Comparison of ENCODE assay signal across 8 mouse cellular contexts in genomic region chr4:119959293-119959692, GRCm38 (mm10).
DNase-seq lines count a peak whose midpoint lies in the region; ATAC-seq and TF ChIP-seq lines count a peak whose summit lies in the region.

No protein-coding gene starts in this region.

- 6% methylated on average over 7 of the region's 7 CpGs for WGBS in heart, postnatal 0 days
- WGBS in spleen, adult 2 months, result 9% methylated on average over 7 of the region's 7 CpGs
- 82% methylated on average over 7 of the region's 7 CpGs for WGBS in hindbrain, embryonic 11.5 days
- WGBS in cerebellum, adult 2 months, result 58% methylated on average over 7 of the region's 7 CpGs

- peak; percentile 90 for ATAC-seq in heart, postnatal 0 days (ENCODE audit: insufficient read depth, low read depth)
- no peak for ATAC-seq in hindbrain, embryonic 11.5 days (ENCODE audit: low FRiP score)

- H3K27ac ChIP-seq in gastrocnemius, adult 2 months, result no peak overlapping the region
- peak overlapping the region; percentile 76 for H3K27ac ChIP-seq in heart, postnatal 0 days (ENCODE audit: low read depth)
- no peak overlapping the region for H3K27ac ChIP-seq in spleen, adult 2 months (ENCODE audit: insufficient read depth, low read length)
- no peak overlapping the region for H3K27ac ChIP-seq in hindbrain, embryonic 11.5 days (ENCODE audit: low read depth, low read length)
- H3K27ac ChIP-seq in cerebellum, adult 2 months (ENCODE audit: insufficient read depth, low read length), result no peak overlapping the region

- intact Hi-C loops in gastrocnemius, adult 2 months (cut with DNase I), result no loop called here

- TF ChIP-seq CTCF in gastrocnemius, adult 2 months (IDR thresholded peaks at IDR 0.05), result no peak
- no peak for TF ChIP-seq CTCF in heart, postnatal 0 days (IDR thresholded peaks at IDR 0.05; ENCODE audit: low read depth)
- no peak for TF ChIP-seq CTCF in spleen, adult 2 months (IDR thresholded peaks at IDR 0.05; ENCODE audit: extremely low read depth, insufficient read depth, insufficient read length, insufficient replicate concordance)
- no peak for TF ChIP-seq CTCF in cerebellum, adult 2 months (IDR thresholded peaks at IDR 0.05; ENCODE audit: borderline replicate concordance, insufficient read depth, low read depth, low read length)

- peaks cover 21% of the 10 kb centered on the region for H3K4me1 ChIP-seq in heart, postnatal 0 days (ENCODE audit: control insufficient read depth, insufficient read depth)
- H3K4me1 ChIP-seq in spleen, adult 2 months (ENCODE audit: control insufficient read depth, insufficient read depth, insufficient read length), result peaks cover 44% of the 10 kb centered on the region
- no peaks in the 10 kb centered on the region for H3K4me1 ChIP-seq in hindbrain, embryonic 11.5 days (replicated peaks; ENCODE audit: control insufficient read depth, insufficient read depth, low read length)
- H3K4me1 ChIP-seq in cerebellum, adult 2 months (ENCODE audit: control insufficient read depth, insufficient read depth, low read length), result peaks cover 22% of the 10 kb centered on the region

- H3K36me3 ChIP-seq in heart, postnatal 0 days (replicated peaks; ENCODE audit: control insufficient read depth, insufficient read depth, low read length), result no peaks in the 10 kb centered on the region
- no peaks in the 10 kb centered on the region for H3K36me3 ChIP-seq in spleen, adult 2 months (ENCODE audit: control insufficient read depth, insufficient read depth, low read length)
- H3K36me3 ChIP-seq in hindbrain, embryonic 11.5 days (ENCODE audit: control insufficient read depth, insufficient read depth, low read length), result no peaks in the 10 kb centered on the region

- H3K4me3 ChIP-seq in gastrocnemius, adult 2 months, result no peak overlapping the region
- no peak overlapping the region for H3K4me3 ChIP-seq in heart, postnatal 0 days (ENCODE audit: low read depth, low read length)
- no peak overlapping the region for H3K4me3 ChIP-seq in spleen, adult 2 months (ENCODE audit: extremely low read depth, insufficient read depth, insufficient read length)
- H3K4me3 ChIP-seq in hindbrain, embryonic 11.5 days (ENCODE audit: low read depth, low read length), result no peak overlapping the region
- no peak overlapping the region for H3K4me3 ChIP-seq in cerebellum, adult 2 months (replicated peaks; ENCODE audit: insufficient read depth, low read depth, low read length)

- no peak for TF ChIP-seq EP300 in heart, postnatal 0 days (IDR thresholded peaks at IDR 0.05; ENCODE audit: low read depth)

- H3K4me2 ChIP-seq in heart, postnatal 0 days (ENCODE audit: low read depth, low read length), result no peak overlapping the region
- no peak overlapping the region for H3K4me2 ChIP-seq in hindbrain, embryonic 11.5 days (replicated peaks; ENCODE audit: low read depth, low read length)

- H3K9me3 ChIP-seq in heart, postnatal 0 days (replicated peaks; ENCODE audit: control insufficient read depth, low read length), result no peaks in the 10 kb centered on the region
- H3K9me3 ChIP-seq in hindbrain, embryonic 11.5 days (ENCODE audit: control insufficient read depth, low read length), result no peaks in the 10 kb centered on the region

- no peak overlapping the region for H3K9ac ChIP-seq in heart, postnatal 0 days (replicated peaks; ENCODE audit: low read depth, low read length)
- no peak overlapping the region for H3K9ac ChIP-seq in hindbrain, embryonic 11.5 days (ENCODE audit: low read depth, low read length)

- DNase-seq in gastrocnemius, postnatal 25 days, result peak; percentile 27
- DNase-seq in gastrocnemius, adult 2 months, result no peak
- peak; percentile 82 for DNase-seq in CD4-positive, CD25-positive, alpha-beta regulatory T cell, adult 2 months (ENCODE audit: low read depth, low spot score)
- peak; percentile 84 for DNase-seq in heart, postnatal 0 days (ENCODE audit: low spot score)
- DNase-seq in spleen, adult 2 months (ENCODE audit: low read depth in 1 of 2, low spot score in 2 of 2), result peak; percentile 81 to 84
- no peak for DNase-seq in hindbrain, embryonic 11.5 days (ENCODE audit: low spot score)
- DNase-seq in cerebellum, adult 2 months, result no peak
- DNase-seq in cerebellum, adult 11 months, result no peak

- no peak for TF ChIP-seq POLR2A in spleen, adult 2 months (IDR thresholded peaks at IDR 0.05; ENCODE audit: low read depth, low read length)
- TF ChIP-seq POLR2A in cerebellum, adult 2 months (IDR thresholded peaks at IDR 0.05; ENCODE audit: borderline replicate concordance, insufficient read depth, low read length), result no peak

- H3K27me3 ChIP-seq in heart, postnatal 0 days (ENCODE audit: control insufficient read depth, insufficient read depth, low read length), result no peaks in the 10 kb centered on the region
- H3K27me3 ChIP-seq in spleen, adult 2 months (ENCODE audit: control insufficient read depth, insufficient read depth, low read length), result no peaks in the 10 kb centered on the region
- H3K27me3 ChIP-seq in hindbrain, embryonic 11.5 days (ENCODE audit: control insufficient read depth, insufficient read depth, low read length), result no peaks in the 10 kb centered on the region
- no peaks in the 10 kb centered on the region for H3K27me3 ChIP-seq in cerebellum, adult 2 months (ENCODE audit: control insufficient read depth, insufficient read depth, low read length)

Comparison
In these comparisons a context has a peak if more than half of its experiments do, and no peak if none do; other contexts are left out.
1. DNase-seq: peak in gastrocnemius, postnatal 25 days (single experiment), CD4-positive, CD25-positive, alpha-beta regulatory T cell, adult 2 months (single experiment), heart, postnatal 0 days (single experiment) and spleen, adult 2 months (2 of 2); none in gastrocnemius, adult 2 months (single experiment), hindbrain, embryonic 11.5 days (single experiment), cerebellum, adult 2 months (0 of 2) and cerebellum, adult 11 months (single experiment).